Mouse (Mus musculus): ENCODE data around the gene Tex261. TPM values are rescaled to one million over a fixed set of nuclear protein-coding genes. Genes with fewer than 3 reads are reported as not detected.

Gene Tex261
- polyA plus RNA-seq, 1 experiment = 53.2 TPM

- Histone ChIP-seq H3K4me1 (ENCODE audit: control insufficient read depth, insufficient read depth, insufficient read length, low read length) (no peaks in the 10 kb centered on the region), H3K4me3 (ENCODE audit: insufficient read depth, low read depth, low read length) (no peak overlapping the region), H3K27ac (replicated peaks; ENCODE audit: low read depth, low read length) (no peak overlapping the region)
Observed at GRCm38 (mm10) chr6:83738596-83738995, 37.0 kb downstream of the Tex261 start.

- H3K4me1 ChIP-seq (ENCODE audit: control insufficient read depth, insufficient read depth, insufficient read length, low read length) = no peaks in the 10 kb centered on the region
- H3K27ac ChIP-seq (replicated peaks; ENCODE audit: low read depth, low read length) = no peak overlapping the region
- H3K4me3 ChIP-seq (ENCODE audit: insufficient read depth, low read depth, low read length) = no peak overlapping the region
Observed at GRCm38 (mm10) chr6:83737311-83737710, 38.3 kb downstream of the Tex261 start.

GRCm38 (mm10) chr6:83731128-83731527 is 44.5 kb downstream of the Tex261 start:
- H3K4me3 ChIP-seq (ENCODE audit: insufficient read depth, low read depth, low read length) = no peak overlapping the region
- no peak overlapping the region for H3K27ac ChIP-seq (replicated peaks; ENCODE audit: low read depth, low read length)
- H3K4me1 ChIP-seq (ENCODE audit: control insufficient read depth, insufficient read depth, insufficient read length, low read length) = no peaks in the 10 kb centered on the region

- no peaks in the 10 kb centered on the region for H3K4me1 ChIP-seq (ENCODE audit: control insufficient read depth, insufficient read depth, insufficient read length, low read length)
- H3K4me3 ChIP-seq (ENCODE audit: insufficient read depth, low read depth, low read length) = no peak overlapping the region
- no peak overlapping the region for H3K27ac ChIP-seq (replicated peaks; ENCODE audit: low read depth, low read length)
Observed at GRCm38 (mm10) chr6:83729350-83729970, 46.2 kb downstream of the Tex261 start.

- Histone ChIP-seq H3K4me1 (ENCODE audit: control insufficient read depth, insufficient read depth, insufficient read length, low read length) (no peaks in the 10 kb centered on the region), H3K4me3 (ENCODE audit: insufficient read depth, low read depth, low read length) (no peak overlapping the region), H3K27ac (replicated peaks; ENCODE audit: low read depth, low read length) (no peak overlapping the region)
Observed at GRCm38 (mm10) chr6:83728488-83728887, 47.1 kb downstream of the Tex261 start.

GRCm38 (mm10) chr6:83727178-83727577 is 48.4 kb downstream of the Tex261 start:
- no peak overlapping the region for H3K27ac ChIP-seq (replicated peaks; ENCODE audit: low read depth, low read length)
- H3K4me1 ChIP-seq (ENCODE audit: control insufficient read depth, insufficient read depth, insufficient read length, low read length) = no peaks in the 10 kb centered on the region
- no peak overlapping the region for H3K4me3 ChIP-seq (ENCODE audit: insufficient read depth, low read depth, low read length)

- H3K4me1 ChIP-seq (ENCODE audit: control insufficient read depth, insufficient read depth, insufficient read length, low read length) = no peaks in the 10 kb centered on the region
- H3K4me3 ChIP-seq (ENCODE audit: insufficient read depth, low read depth, low read length) = no peak overlapping the region
- H3K27ac ChIP-seq (replicated peaks; ENCODE audit: low read depth, low read length) = no peak overlapping the region
Observed at GRCm38 (mm10) chr6:83722526-83722925, 53.1 kb downstream of the Tex261 start.

Other genes with a start within 250 kb of the Tex261 start
- gene Actg2, start 239.5 kb downstream of the Tex261 start, polyA plus RNA-seq (2012; ENCODE audit: insufficient read depth, insufficient read length, missing spikeins) = 1.3 and 1.9 TPM in 2 replicates
- 15.4 and 16.4 TPM in 2 replicates for gene Stambp, start 203.1 kb downstream of the Tex261 start, polyA plus RNA-seq (2012; ENCODE audit: insufficient read depth, insufficient read length, missing spikeins)
- not detected in 2 replicates for gene Clec4f, start 119.6 kb downstream of the Tex261 start, polyA plus RNA-seq (2012; ENCODE audit: insufficient read depth, insufficient read length, missing spikeins)
- gene Cd207, start 98.0 kb downstream of the Tex261 start, polyA plus RNA-seq (2012; ENCODE audit: insufficient read depth, insufficient read length, missing spikeins) = not detected in 2 replicates
- not detected in 2 replicates for gene Vax2, start 64.5 kb downstream of the Tex261 start, polyA plus RNA-seq (2012; ENCODE audit: insufficient read depth, insufficient read length, missing spikeins)
- not detected in 2 replicates for gene Atp6v1b1, start 32.8 kb downstream of the Tex261 start, polyA plus RNA-seq (2012; ENCODE audit: insufficient read depth, insufficient read length, missing spikeins)
- gene Ankrd53, start 13.2 kb downstream of the Tex261 start, polyA plus RNA-seq (2012; ENCODE audit: insufficient read depth, insufficient read length, missing spikeins) = not detected in 2 replicates
- gene Nagk, start 19.2 kb upstream of the Tex261 start, polyA plus RNA-seq (2012; ENCODE audit: insufficient read depth, insufficient read length, missing spikeins) = 15.3 and 26.6 TPM in 2 replicates
- gene Paip2b, start 55.9 kb upstream of the Tex261 start, polyA plus RNA-seq (2012; ENCODE audit: insufficient read depth, insufficient read length, missing spikeins) = 15.6 and 17.2 TPM in 2 replicates
- gene Zfp638, start 91.3 kb upstream of the Tex261 start, polyA plus RNA-seq (2012; ENCODE audit: insufficient read depth, insufficient read length, missing spikeins) = 28.2 and 48.0 TPM in 2 replicates
- gene Dysf, start 232.8 kb upstream of the Tex261 start, polyA plus RNA-seq (2012; ENCODE audit: insufficient read depth, insufficient read length, missing spikeins) = 13.8 and 22.9 TPM in 2 replicates